Mouse (Mus musculus): ENCODE data around the gene Plekha5.
"Not testable (repeated sequence)": the region's sequence is repeated elsewhere in the genome, so short reads cannot be mapped to it uniquely, and the experiment has no call there.

Gene Plekha5

GRCm38 (mm10) chr6:140523600-140523999 lies 99.7 kb downstream of the Plekha5 start:
- DNase-seq (ENCODE audit: low spot score in 2 of 2) = no peak

- no peak for DNase-seq (ENCODE audit: low spot score in 2 of 2)
These were observed 104.6 kb downstream of the Plekha5 start for GRCm38 (mm10) chr6:140528414-140528813.

- not testable (repeated sequence) for DNase-seq (ENCODE audit: low spot score in 2 of 2)
These were observed 109.0 kb downstream of the Plekha5 start for GRCm38 (mm10) chr6:140532858-140533257.

- no peak for DNase-seq (ENCODE audit: low spot score in 2 of 2)
These were observed 109.8 kb downstream of the Plekha5 start for GRCm38 (mm10) chr6:140533606-140534005.

GRCm38 (mm10) chr6:140535504-140535903 lies 111.7 kb downstream of the Plekha5 start:
- no peak for DNase-seq (ENCODE audit: low spot score in 2 of 2)

- DNase-seq (ENCODE audit: low spot score in 2 of 2) = no peak
These were observed 118.1 kb downstream of the Plekha5 start for GRCm38 (mm10) chr6:140541919-140542318.

- DNase-seq (ENCODE audit: low spot score in 2 of 2) = no peak
These were observed 119.3 kb downstream of the Plekha5 start for GRCm38 (mm10) chr6:140543005-140543794.

- DNase-seq (ENCODE audit: low spot score in 2 of 2) = no peak
These were observed 122.2 kb downstream of the Plekha5 start for GRCm38 (mm10) chr6:140546095-140546494.

- no peak for DNase-seq (ENCODE audit: low spot score in 2 of 2)
These were observed 122.9 kb downstream of the Plekha5 start for GRCm38 (mm10) chr6:140546648-140547201.

- no peak for DNase-seq (ENCODE audit: low spot score in 2 of 2)
These were observed 123.5 kb downstream of the Plekha5 start for GRCm38 (mm10) chr6:140547203-140547944.

- no peak for DNase-seq (ENCODE audit: low spot score in 2 of 2)
These were observed 124.4 kb downstream of the Plekha5 start for GRCm38 (mm10) chr6:140548082-140548769.

GRCm38 (mm10) chr6:140550741-140551140 lies 126.9 kb downstream of the Plekha5 start:
- DNase-seq (ENCODE audit: low spot score in 2 of 2) = no peak

- DNase-seq (ENCODE audit: low spot score in 2 of 2) = no peak
These were observed 130.4 kb downstream of the Plekha5 start for GRCm38 (mm10) chr6:140554261-140554660.

- DNase-seq (ENCODE audit: low spot score in 2 of 2) = no peak
These were observed 135.6 kb downstream of the Plekha5 start for GRCm38 (mm10) chr6:140559411-140559810.

- DNase-seq (ENCODE audit: low spot score in 2 of 2) = no peak
These were observed 137.5 kb downstream of the Plekha5 start for GRCm38 (mm10) chr6:140561151-140561916.

- DNase-seq (ENCODE audit: low spot score in 2 of 2) = no peak
These were observed 138.2 kb downstream of the Plekha5 start for GRCm38 (mm10) chr6:140561917-140562590.

- no peak for DNase-seq (ENCODE audit: low spot score in 2 of 2)
These were observed 143.3 kb downstream of the Plekha5 start for GRCm38 (mm10) chr6:140567199-140567598.

- no peak for DNase-seq (ENCODE audit: low spot score in 2 of 2)
These were observed 144.0 kb downstream of the Plekha5 start for GRCm38 (mm10) chr6:140567897-140568296.

GRCm38 (mm10) chr6:140570152-140570551 lies 146.3 kb downstream of the Plekha5 start:
- no peak for DNase-seq (ENCODE audit: low spot score in 2 of 2)

- DNase-seq (ENCODE audit: low spot score in 2 of 2) = no peak
These were observed 151.1 kb downstream of the Plekha5 start for GRCm38 (mm10) chr6:140574943-140575342.

- DNase-seq (ENCODE audit: low spot score in 2 of 2) = no peak
These were observed 152.3 kb downstream of the Plekha5 start for GRCm38 (mm10) chr6:140576133-140576532.
